Mouse (Mus musculus): Measurements from ENCODE around the gene Fgfr2.

DNA sequence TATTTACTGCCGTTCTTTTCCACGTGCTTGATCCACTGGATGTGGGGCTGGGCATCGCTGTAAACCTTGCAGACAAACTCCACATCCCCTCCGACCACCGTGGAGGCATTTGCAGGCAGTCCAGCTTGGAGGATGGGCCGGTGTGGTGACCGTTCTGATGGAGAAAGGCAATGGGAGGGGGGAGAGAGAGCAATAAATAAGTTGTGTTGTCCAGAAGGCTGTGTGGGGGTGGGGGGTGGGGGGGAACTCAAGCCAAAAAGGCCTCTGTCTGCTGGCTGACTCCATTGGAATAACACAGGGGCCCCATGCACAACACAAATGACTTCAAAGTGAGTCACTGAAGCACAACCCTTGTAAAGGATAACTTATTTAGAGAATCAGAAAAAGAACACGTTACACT lies 2922.1 kb downstream of the Fgfr2 start:
- TF ChIP-seq CTCF (IDR thresholded peaks at IDR 0.05) = no peak
- TF ChIP-seq EP300 (IDR thresholded peaks at IDR 0.05) = no peak
